Mouse (Mus musculus) testis, adult 2 months (tissue): ENCODE results near the gene Slc51b. TPM values are rescaled to one million over a fixed set of nuclear protein-coding genes. Genes with fewer than 3 reads are reported as not detected.
A peak's percentile ranks its signal among the peaks of the same experiment; 100 is the strongest.

Experiments used
- H3K27ac ChIP-seq: fragments of 200-500 bp; 2 replicates; pipeline ENCODE4 v1.5.1; 2012; ENCODE audit warnings: low read depth, low read length; ENCODE audit not compliant: control insufficient read depth, insufficient read depth
- H3K27me3 ChIP-seq: fragments of 200-500 bp; 2 replicates; pipeline ENCODE4 v1.6.1; 2012; ENCODE audit warnings: mild to moderate bottlenecking, low read length, moderate library complexity; ENCODE audit not compliant: control insufficient read depth, insufficient read depth
- H3K36me3 ChIP-seq: fragments of 200-500 bp; 2 replicates; pipeline ENCODE4 v1.6.1; 2012; ENCODE audit warnings: mild to moderate bottlenecking, low read length; ENCODE audit not compliant: control insufficient read depth, insufficient read depth
- H3K4me1 ChIP-seq: fragments of 200-500 bp; 2 replicates; pipeline ENCODE4 v1.6.1; 2012; ENCODE audit warnings: low read length; ENCODE audit not compliant: control insufficient read depth, insufficient read depth
- H3K4me3 ChIP-seq: fragments of 200-500 bp; 2 replicates; pipeline ENCODE4 v1.5.1; 2012; ENCODE audit warnings: low read depth, mild to moderate bottlenecking, low read length, moderate library complexity, mixed read lengths; ENCODE audit not compliant: control insufficient read depth
- CTCF ChIP-seq: fragments of 200-500 bp; IDR thresholded peaks from 2 replicates; pipeline ENCODE4 v1.5.1; 2012; ENCODE audit warnings: low read depth, mild to moderate bottlenecking, inconsistent platforms, low read length, moderate library complexity; ENCODE audit not compliant: control insufficient read depth, insufficient read depth, insufficient replicate concordance
- POLR2A ChIP-seq: fragments of 200-500 bp; IDR thresholded peaks from 2 replicates; pipeline ENCODE4 v1.6.1; 2012; ENCODE audit warnings: low read depth, mild to moderate bottlenecking, inconsistent platforms, low read length, moderate library complexity; ENCODE audit not compliant: control insufficient read depth
- polyA plus RNA-seq: library from polyadenylated mRNA; depleted of rRNA; stranded (reverse); fragments of >200 nt; gene quantifications from 2 replicates; pipeline ENCODE4 v1.2.3, GENCODE M21; 2012; rRNA removed

The Slc51b gene
- polyA plus RNA-seq, result not detected in 2 replicates

DNA sequence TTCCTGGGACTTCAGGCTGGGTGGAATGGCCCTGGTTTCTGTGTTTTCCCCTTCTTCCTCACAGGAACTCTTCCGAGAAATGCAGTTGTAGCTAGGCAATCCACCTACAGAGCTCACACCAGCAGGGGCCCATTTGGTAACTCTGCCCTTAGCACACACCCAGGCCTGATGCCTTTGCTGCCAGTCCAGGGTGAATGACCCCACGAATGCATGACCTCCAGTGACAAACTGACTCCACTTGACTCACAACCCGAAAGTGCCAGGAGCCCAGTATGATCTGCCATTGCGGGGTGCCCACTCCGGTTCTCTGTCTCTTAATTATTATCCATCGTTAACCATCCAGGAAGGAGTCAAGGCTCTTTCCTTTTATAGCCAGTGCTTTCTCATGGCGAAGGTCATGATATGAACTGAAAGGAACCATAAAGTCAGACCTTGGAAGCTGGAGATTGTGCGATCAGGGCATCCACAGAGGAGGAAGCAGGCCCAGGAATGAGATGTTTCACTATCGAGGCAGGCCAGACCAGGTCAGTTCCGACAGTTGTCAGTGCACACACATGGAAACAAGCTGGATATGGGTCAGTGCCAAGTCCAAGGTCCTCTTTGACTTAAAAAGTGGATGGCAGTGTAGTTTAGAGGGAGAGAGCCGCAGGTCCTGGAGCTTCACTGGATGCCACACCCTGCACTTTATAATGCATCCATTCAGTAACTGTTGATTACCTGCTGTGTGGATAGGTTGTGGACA, at the start of gene Slc51b:
Slc51b (minus strand) TSS at position 196 of the 742 bp plus-strand sequence.
- Histone ChIP-seq H3K27ac (no peak within 1 kb of the TSS; the same call in 1 of the 2 replicates), H3K4me3 (no peak within 1 kb of the TSS), H3K36me3 (no peaks in the 10 kb centered on the region), H3K4me1 (no peaks in the 10 kb centered on the region), H3K27me3 (no peaks in the 10 kb centered on the region)
- TF ChIP-seq POLR2A (no peak), CTCF (no peak)

DNA sequence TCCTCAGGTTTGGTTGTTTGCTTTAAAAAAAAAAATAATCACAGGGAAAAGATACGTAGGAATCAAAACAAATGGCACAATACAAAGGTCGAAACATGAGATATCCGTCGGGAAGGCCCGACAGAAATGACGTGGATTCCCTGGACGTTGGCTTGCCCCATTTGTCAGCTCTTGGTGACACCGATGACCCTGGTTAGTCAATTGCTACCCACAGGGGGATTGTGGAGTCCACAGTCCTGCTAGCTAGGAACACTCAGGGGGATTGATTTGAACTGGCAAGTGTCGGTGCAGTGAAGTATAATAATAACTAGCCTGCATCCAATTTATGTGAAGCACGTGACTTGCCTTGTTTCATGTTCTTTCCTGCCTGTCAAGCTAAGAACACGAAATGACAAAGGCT, 44.9 kb upstream of the Slc51b start:
- TF ChIP-seq CTCF, result no peak
- no peak for TF ChIP-seq POLR2A
- no peak overlapping the region for H3K27ac ChIP-seq
- H3K27me3 ChIP-seq, result no peaks in the 10 kb centered on the region
- H3K4me3 ChIP-seq, result no peak overlapping the region
- H3K4me1 ChIP-seq, result no peaks in the 10 kb centered on the region
- H3K36me3 ChIP-seq, result no peaks in the 10 kb centered on the region

DNA sequence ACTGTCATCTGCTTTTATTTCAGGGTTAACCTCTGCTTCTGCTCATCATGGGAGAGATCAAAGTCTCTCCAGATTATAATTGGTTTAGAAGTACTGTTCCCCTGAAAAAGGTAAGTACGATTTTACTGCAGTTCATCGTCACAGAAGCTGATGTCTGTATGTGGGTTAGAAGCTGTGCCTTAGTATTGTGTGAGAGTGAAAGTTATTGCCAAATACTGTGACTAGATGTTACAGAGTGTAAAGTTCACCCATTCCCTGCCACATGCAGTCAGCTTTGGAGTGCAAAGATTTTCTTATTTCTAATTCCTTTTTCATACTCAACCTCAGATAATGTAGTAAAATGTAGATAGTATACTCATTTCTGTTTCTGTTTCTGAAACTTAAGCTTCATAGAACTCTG, 42.5 kb upstream of the Slc51b start:
- peaks cover 10% of the 10 kb centered on the region for H3K4me1 ChIP-seq
- no peak overlapping the region for H3K27ac ChIP-seq
- H3K4me3 ChIP-seq, result no peak overlapping the region
- no peaks in the 10 kb centered on the region for H3K36me3 ChIP-seq
- H3K27me3 ChIP-seq, result no peaks in the 10 kb centered on the region
- TF ChIP-seq CTCF (no peak), POLR2A (no peak)

DNA sequence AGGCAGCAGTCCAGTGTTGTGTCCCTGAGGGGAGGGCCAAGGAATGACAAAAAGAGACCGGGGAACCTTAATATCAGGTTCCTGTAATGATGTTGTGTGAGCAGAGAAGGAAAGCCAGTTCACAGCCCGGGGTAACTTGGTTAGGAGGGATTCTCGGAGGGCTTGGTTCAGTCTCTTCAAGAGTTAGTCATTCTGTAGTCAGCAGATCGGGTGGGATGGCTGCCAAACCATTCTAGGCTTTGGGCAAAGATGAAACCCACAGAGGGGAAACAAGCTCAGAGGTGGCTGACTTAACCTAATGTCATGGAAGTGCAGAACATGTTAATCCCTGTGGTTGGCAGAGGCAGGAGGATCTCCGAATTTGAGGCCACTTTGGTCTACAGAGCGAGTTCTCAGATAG, 41.4 kb upstream of the Slc51b start:
- H3K4me3 ChIP-seq, result no peak overlapping the region
- no peaks in the 10 kb centered on the region for H3K27me3 ChIP-seq
- H3K36me3 ChIP-seq, result no peaks in the 10 kb centered on the region
- no peak overlapping the region for H3K27ac ChIP-seq
- TF ChIP-seq CTCF (no peak), POLR2A (no peak)
- peaks cover 11% of the 10 kb centered on the region for H3K4me1 ChIP-seq

DNA sequence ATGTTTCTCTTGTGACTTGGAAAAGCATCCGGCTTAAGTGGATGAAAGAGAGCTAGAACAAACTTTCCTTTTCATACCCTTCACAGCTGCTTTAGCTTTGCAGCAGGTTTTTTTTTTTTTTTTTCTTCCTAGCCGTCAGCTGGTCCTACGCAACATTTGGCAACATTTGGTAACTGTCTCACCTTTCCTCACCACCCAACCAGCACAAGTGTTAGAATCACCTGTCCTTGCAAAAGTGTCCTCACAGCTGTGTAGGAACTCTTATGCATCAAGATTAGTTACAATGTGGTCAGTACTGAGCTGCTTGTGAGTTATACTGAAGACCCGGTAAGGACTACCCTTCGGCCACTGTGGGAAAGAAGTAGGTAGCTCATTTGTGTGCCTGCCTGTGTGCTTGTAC, 39.8 kb upstream of the Slc51b start:
- no peaks in the 10 kb centered on the region for H3K36me3 ChIP-seq
- TF ChIP-seq CTCF (no peak), POLR2A (no peak)
- no peak overlapping the region for H3K4me3 ChIP-seq
- H3K4me1 ChIP-seq, result peaks cover 11% of the 10 kb centered on the region
- H3K27ac ChIP-seq, result no peak overlapping the region
- H3K27me3 ChIP-seq, result no peaks in the 10 kb centered on the region

DNA sequence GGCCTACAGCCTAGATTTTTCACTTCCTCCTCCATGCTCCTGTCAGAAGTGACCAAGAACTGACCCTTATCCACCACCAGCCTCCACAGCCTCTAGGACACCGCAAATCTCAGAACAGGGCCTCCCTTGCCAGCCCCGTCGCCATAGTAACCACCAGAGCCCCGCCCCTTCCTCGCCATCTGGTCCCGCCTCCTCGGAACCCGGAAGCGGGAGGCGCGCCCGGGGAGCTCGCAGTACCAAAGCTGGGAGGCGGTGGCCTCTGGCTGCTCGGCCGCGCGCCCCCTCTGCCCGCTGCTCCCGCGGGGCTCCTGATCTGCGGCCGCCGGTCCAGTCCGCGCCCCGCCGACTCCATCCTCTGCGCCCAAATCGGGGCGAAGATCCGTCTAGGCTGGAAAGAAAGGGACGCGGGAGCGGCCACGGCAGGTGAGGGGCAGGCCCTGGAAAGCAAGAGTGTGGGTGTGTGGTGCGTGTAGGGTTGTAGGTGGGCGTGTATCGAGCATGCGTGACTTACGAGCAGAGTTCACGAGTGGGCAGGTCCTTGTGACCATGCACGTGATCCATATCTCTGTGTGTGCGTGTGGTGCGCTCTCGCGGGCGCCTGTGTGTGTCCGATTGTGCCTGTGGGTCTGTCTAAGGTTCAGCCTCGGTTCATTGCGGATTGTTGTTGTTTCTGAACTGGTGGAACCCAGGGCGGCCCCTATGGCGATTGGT, 38.1 kb upstream of the Slc51b start, which contains the start of gene Spg21:
Spg21 (plus strand) TSS at position 216 of the 711 bp plus-strand sequence.
- Histone ChIP-seq H3K27ac (peak within 1 kb of the TSS; percentile 55; the same call in 1 of the 2 replicates), H3K27me3 (no peaks in the 10 kb centered on the region)

DNA sequence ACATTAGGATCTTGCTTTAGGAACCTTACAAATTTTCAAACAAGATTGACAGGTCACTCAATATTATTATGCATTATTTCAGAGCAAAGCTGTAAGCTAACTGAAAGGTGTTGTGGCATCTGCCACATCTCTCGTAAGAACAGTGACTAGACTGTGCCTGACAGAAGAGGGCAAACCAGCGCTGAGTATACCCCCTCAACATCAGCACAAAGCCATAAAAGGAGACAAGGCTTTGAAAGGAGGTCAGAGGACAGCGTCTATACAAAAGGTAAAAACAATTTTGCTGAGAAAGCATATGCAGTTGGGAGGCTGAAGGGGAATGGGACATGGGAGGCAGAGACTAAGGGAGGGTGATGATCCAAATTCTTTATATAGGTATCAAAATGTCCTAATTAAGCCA, 37.4 kb upstream of the Slc51b start:
- H3K4me1 ChIP-seq, result peaks cover 11% of the 10 kb centered on the region
- H3K27ac ChIP-seq, result no peak overlapping the region
- no peaks in the 10 kb centered on the region for H3K27me3 ChIP-seq
- no peaks in the 10 kb centered on the region for H3K36me3 ChIP-seq
- TF ChIP-seq CTCF (no peak), POLR2A (no peak)
- peak overlapping the region; percentile 94 for H3K4me3 ChIP-seq

More for the DNA sequence above, 38.1 kb upstream of the Slc51b start, which contains the start of gene Spg21:
- no peak for TF ChIP-seq CTCF
- peak; percentile 48 for TF ChIP-seq POLR2A
- no peaks in the 10 kb centered on the region for H3K36me3 ChIP-seq
- peak within 1 kb of the TSS; percentile 94 for H3K4me3 ChIP-seq
- peaks cover 11% of the 10 kb centered on the region for H3K4me1 ChIP-seq
